Mouse (Mus musculus): ENCODE data around the gene Cd69. TPM values are rescaled to one million over a fixed set of nuclear protein-coding genes. Genes with fewer than 3 reads are reported as not detected.

The Cd69 gene
- polyA plus RNA-seq, 1 experiment from 2014 or later: 0.61 TPM

GRCm38 (mm10) chr6:129239564-129240248 is 35.5 kb downstream of the Cd69 start:
- ATAC-seq (ENCODE audit: low read depth): no peak
- Histone ChIP-seq H3K9ac (ENCODE audit: low read depth, low read length) (no peak overlapping the region), H3K36me3 (ENCODE audit: control insufficient read depth, insufficient read depth) (no peaks in the 10 kb centered on the region), H3K4me1 (ENCODE audit: control insufficient read depth, low read depth, low read length) (peaks cover 27% of the 10 kb centered on the region), H3K9me3 (replicated peaks; ENCODE audit: control insufficient read depth, low read length) (no peaks in the 10 kb centered on the region), H3K27me3 (ENCODE audit: control insufficient read depth, insufficient read depth, low read depth, low read length) (no peaks in the 10 kb centered on the region), H3K4me3 (ENCODE audit: low read depth, low read length) (no peak overlapping the region), H3K27ac (ENCODE audit: low read length) (no peak overlapping the region), H3K4me2 (ENCODE audit: low read depth, low read length) (no peak overlapping the region)
- 73% methylated on average over 9 of the region's 9 CpGs for WGBS (ENCODE audit: insufficient replicate concordance)

GRCm38 (mm10) chr6:129238275-129239038 is 36.8 kb downstream of the Cd69 start:
- peak overlapping the region; percentile 70 for H3K27ac ChIP-seq (ENCODE audit: low read length)

GRCm38 (mm10) chr6:129237350-129238274 is 37.6 kb downstream of the Cd69 start:
- ATAC-seq (ENCODE audit: low read depth): peak; percentile 87
- peak overlapping the region; percentile 77 for H3K27ac ChIP-seq (ENCODE audit: low read length)
- H3K9ac ChIP-seq (ENCODE audit: low read depth, low read length): peak overlapping the region; percentile 62
- no peaks in the 10 kb centered on the region for H3K9me3 ChIP-seq (replicated peaks; ENCODE audit: control insufficient read depth, low read length)
- no peaks in the 10 kb centered on the region for H3K36me3 ChIP-seq (ENCODE audit: control insufficient read depth, insufficient read depth)
- H3K4me3 ChIP-seq (ENCODE audit: low read depth, low read length): peak overlapping the region; percentile 74
- peak overlapping the region; percentile 73 for H3K4me2 ChIP-seq (ENCODE audit: low read depth, low read length)
- H3K4me1 ChIP-seq (ENCODE audit: control insufficient read depth, low read depth, low read length): peaks cover 43% of the 10 kb centered on the region
- 3% methylated on average over 16 of the region's 16 CpGs for WGBS (ENCODE audit: insufficient replicate concordance)
- H3K27me3 ChIP-seq (ENCODE audit: control insufficient read depth, insufficient read depth, low read depth, low read length): no peaks in the 10 kb centered on the region

More at GRCm38 (mm10) chr6:129238275-129239038, 36.8 kb downstream of the Cd69 start:
- peak overlapping the region; percentile 57 for H3K9ac ChIP-seq (ENCODE audit: low read depth, low read length)
- no peaks in the 10 kb centered on the region for H3K9me3 ChIP-seq (replicated peaks; ENCODE audit: control insufficient read depth, low read length)
- H3K27me3 ChIP-seq (ENCODE audit: control insufficient read depth, insufficient read depth, low read depth, low read length): no peaks in the 10 kb centered on the region
- H3K36me3 ChIP-seq (ENCODE audit: control insufficient read depth, insufficient read depth): no peaks in the 10 kb centered on the region
- peak overlapping the region; percentile 74 for H3K4me3 ChIP-seq (ENCODE audit: low read depth, low read length)
- WGBS (ENCODE audit: insufficient replicate concordance): 6% methylated on average over 14 of the region's 14 CpGs
- ATAC-seq (ENCODE audit: low read depth): peak; percentile 82
- H3K4me1 ChIP-seq (ENCODE audit: control insufficient read depth, low read depth, low read length): peaks cover 37% of the 10 kb centered on the region
- peak overlapping the region; percentile 73 for H3K4me2 ChIP-seq (ENCODE audit: low read depth, low read length)

- no peaks in the 10 kb centered on the region for H3K9me3 ChIP-seq (replicated peaks; ENCODE audit: control insufficient read depth, low read length)
- WGBS (ENCODE audit: insufficient replicate concordance): 50% methylated on average over 2 of the region's 2 CpGs
- ATAC-seq (ENCODE audit: low read depth): peak; percentile 7; the same call in 1 of the 2 replicates
- H3K4me1 ChIP-seq (ENCODE audit: control insufficient read depth, low read depth, low read length): peaks cover 43% of the 10 kb centered on the region
- H3K4me3 ChIP-seq (ENCODE audit: low read depth, low read length): peak overlapping the region; percentile 74
- H3K36me3 ChIP-seq (ENCODE audit: control insufficient read depth, insufficient read depth): no peaks in the 10 kb centered on the region
- peak overlapping the region; percentile 73 for H3K4me2 ChIP-seq (ENCODE audit: low read depth, low read length)
- no peaks in the 10 kb centered on the region for H3K27me3 ChIP-seq (ENCODE audit: control insufficient read depth, insufficient read depth, low read depth, low read length)
- peak overlapping the region; percentile 84 for H3K27ac ChIP-seq (ENCODE audit: low read length)
- H3K9ac ChIP-seq (ENCODE audit: low read depth, low read length): no peak overlapping the region
Measured at GRCm38 (mm10) chr6:129236652-129237342, 38.4 kb downstream of the Cd69 start.

- Histone ChIP-seq H3K4me3 (ENCODE audit: low read depth, low read length) (no peak overlapping the region), H3K27ac (ENCODE audit: low read length) (peak overlapping the region; percentile 84), H3K36me3 (ENCODE audit: control insufficient read depth, insufficient read depth) (no peaks in the 10 kb centered on the region), H3K4me2 (ENCODE audit: low read depth, low read length) (peak overlapping the region; percentile 21), H3K27me3 (ENCODE audit: control insufficient read depth, insufficient read depth, low read depth, low read length) (no peaks in the 10 kb centered on the region), H3K9me3 (replicated peaks; ENCODE audit: control insufficient read depth, low read length) (no peaks in the 10 kb centered on the region), H3K9ac (ENCODE audit: low read depth, low read length) (no peak overlapping the region), H3K4me1 (ENCODE audit: control insufficient read depth, low read depth, low read length) (peaks cover 46% of the 10 kb centered on the region)
- WGBS (ENCODE audit: insufficient replicate concordance): 40% methylated on average over 5 of the region's 5 CpGs
- ATAC-seq (ENCODE audit: low read depth): no peak
Measured at GRCm38 (mm10) chr6:129235855-129236461, 39.3 kb downstream of the Cd69 start.

GRCm38 (mm10) chr6:129234456-129235360 is 40.5 kb downstream of the Cd69 start:
- WGBS (ENCODE audit: insufficient replicate concordance): 19% methylated on average over 8 of the region's 8 CpGs
- peak overlapping the region; percentile 21 for H3K4me2 ChIP-seq (ENCODE audit: low read depth, low read length)
- peak; percentile 25 for ATAC-seq (ENCODE audit: low read depth)
- H3K9ac ChIP-seq (ENCODE audit: low read depth, low read length): no peak overlapping the region
- no peaks in the 10 kb centered on the region for H3K27me3 ChIP-seq (ENCODE audit: control insufficient read depth, insufficient read depth, low read depth, low read length)
- H3K9me3 ChIP-seq (replicated peaks; ENCODE audit: control insufficient read depth, low read length): no peaks in the 10 kb centered on the region
- no peak overlapping the region for H3K4me3 ChIP-seq (ENCODE audit: low read depth, low read length)
- peaks cover 58% of the 10 kb centered on the region for H3K4me1 ChIP-seq (ENCODE audit: control insufficient read depth, low read depth, low read length)
- H3K27ac ChIP-seq (ENCODE audit: low read length): peak overlapping the region; percentile 84
- H3K36me3 ChIP-seq (ENCODE audit: control insufficient read depth, insufficient read depth): no peaks in the 10 kb centered on the region

GRCm38 (mm10) chr6:129233955-129234369 is 41.3 kb downstream of the Cd69 start:
- WGBS (ENCODE audit: insufficient replicate concordance): 71% methylated on average over 15 of the region's 18 CpGs
- H3K4me1 ChIP-seq (ENCODE audit: control insufficient read depth, low read depth, low read length): peaks cover 62% of the 10 kb centered on the region
- ATAC-seq (ENCODE audit: low read depth): no peak

More at GRCm38 (mm10) chr6:129233955-129234369, 41.3 kb downstream of the Cd69 start:
- Histone ChIP-seq H3K9ac (ENCODE audit: low read depth, low read length) (no peak overlapping the region), H3K9me3 (replicated peaks; ENCODE audit: control insufficient read depth, low read length) (no peaks in the 10 kb centered on the region), H3K4me2 (ENCODE audit: low read depth, low read length) (peak overlapping the region; percentile 8; the same call in 1 of the 2 replicates), H3K36me3 (ENCODE audit: control insufficient read depth, insufficient read depth) (no peaks in the 10 kb centered on the region), H3K27ac (ENCODE audit: low read length) (peak overlapping the region; percentile 84), H3K27me3 (ENCODE audit: control insufficient read depth, insufficient read depth, low read depth, low read length) (no peaks in the 10 kb centered on the region), H3K4me3 (ENCODE audit: low read depth, low read length) (no peak overlapping the region)
